Mouse (Mus musculus): ENCODE results near the gene Mybl2.
"Not testable (repeated sequence)": the region's sequence is repeated elsewhere in the genome, so short reads cannot be mapped to it uniquely, and the experiment has no call there.

Mybl2 gene

DNA sequence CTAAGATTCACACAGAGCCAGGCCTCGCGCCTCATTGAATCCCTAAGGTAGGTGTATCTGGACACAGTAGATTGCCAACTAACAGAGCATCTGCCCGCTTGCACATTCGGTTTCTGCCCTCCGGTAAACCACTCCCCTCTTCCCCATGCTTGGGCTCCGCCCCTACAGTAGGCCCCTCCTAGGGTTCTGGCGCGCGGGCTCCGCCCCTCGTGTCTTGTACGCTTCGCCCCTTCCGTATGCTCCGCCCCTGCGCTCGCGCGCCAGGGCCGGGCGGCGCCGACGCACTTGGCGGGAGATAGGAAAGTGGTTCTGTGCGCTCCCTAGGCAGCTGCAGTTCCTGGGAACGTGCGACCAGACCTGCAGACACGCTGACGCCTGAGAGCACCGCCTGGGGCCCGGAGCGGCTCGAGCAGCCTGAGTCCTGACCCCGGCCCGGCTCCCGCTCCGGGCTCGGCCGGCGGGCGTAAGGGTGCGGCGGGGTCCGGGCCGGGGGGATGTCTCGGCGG, at the start of gene Mybl2:
Gene Mybl2 (plus strand): TSS at position 353 of the 506 bp plus-strand sequence.
- DNase-seq, result peak; percentile 93

- no peak for DNase-seq
Observed at GRCm38 (mm10) chr2:163007299-163007698, 47.2 kb upstream of the Mybl2 start.

- peak; percentile 91 for DNase-seq
Observed at GRCm38 (mm10) chr2:163016916-163017743, 37.4 kb upstream of the Mybl2 start, which contains the start of gene Ift52. Ift52 (plus strand) TSS chr2:163017354.

GRCm38 (mm10) chr2:163031289-163031688, 23.2 kb upstream of the Mybl2 start:
- DNase-seq, result no peak

GRCm38 (mm10) chr2:163031757-163032156, 22.7 kb upstream of the Mybl2 start:
- DNase-seq, result no peak

DNA sequence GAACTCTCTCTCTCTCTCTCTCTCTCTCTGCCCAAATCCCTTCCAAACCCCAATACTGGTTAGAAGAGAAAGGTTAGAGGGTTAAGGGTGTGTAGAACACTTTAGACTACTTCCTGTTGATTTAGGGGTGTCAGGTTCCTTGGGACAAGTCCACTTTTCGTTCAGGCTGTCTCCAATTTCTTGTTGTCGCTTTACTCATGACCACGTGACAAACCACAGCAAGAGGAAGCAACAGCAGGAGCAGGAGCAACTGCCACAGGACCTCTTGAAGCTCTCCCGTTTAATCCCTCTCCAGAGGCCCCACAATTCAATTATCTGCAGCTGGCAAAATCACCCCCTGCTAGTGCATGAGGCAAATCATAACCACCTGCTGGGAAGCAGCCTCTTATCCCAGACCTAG, 21.9 kb upstream of the Mybl2 start:
- DNase-seq, result no peak

DNA sequence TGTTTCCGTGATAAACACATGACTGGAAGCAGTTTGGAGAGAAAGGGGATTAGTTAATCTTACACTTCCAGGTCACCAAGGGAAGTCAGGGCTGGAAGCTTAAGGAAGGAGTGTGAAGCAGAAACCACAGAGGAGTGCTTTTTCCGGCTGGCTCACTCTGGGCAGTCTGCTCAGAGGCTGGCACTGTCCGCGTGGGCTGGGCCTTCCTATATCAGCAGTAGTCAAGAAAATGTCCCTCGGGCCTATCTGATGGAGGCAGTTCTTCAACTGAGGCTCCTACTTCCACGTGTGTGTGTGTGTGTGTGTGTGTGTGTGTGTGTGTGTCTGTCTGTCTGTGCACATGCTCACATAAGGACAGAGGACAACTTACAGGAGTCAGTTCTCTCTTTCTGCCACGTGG, 14.5 kb upstream of the Mybl2 start:
- DNase-seq, result no peak

GRCm38 (mm10) chr2:163048125-163048524, 6.4 kb upstream of the Mybl2 start:
- peak; percentile 45 for DNase-seq

GRCm38 (mm10) chr2:163049116-163049515, 5.4 kb upstream of the Mybl2 start:
- DNase-seq, result no peak

DNA sequence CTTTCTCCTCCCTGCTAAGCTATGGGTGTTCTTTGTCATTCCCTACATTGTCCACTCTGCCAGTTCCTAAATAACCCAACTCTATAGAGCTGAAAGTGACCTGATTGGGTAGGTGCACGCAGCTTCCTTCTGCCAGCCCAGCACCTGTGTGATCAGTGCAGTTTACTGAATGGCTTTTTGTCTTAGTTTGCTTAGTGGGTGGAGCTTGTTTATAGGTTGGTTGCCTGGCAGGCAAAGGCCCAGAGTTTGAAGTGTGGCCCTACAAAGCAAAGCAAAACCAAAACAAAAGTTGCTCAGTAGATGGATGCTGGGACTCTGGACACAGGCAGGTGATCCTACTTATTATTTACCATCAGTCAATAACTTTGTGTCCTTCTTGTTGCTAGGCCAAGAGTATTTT, 2.8 kb upstream of the Mybl2 start:
- DNase-seq, result no peak

DNA sequence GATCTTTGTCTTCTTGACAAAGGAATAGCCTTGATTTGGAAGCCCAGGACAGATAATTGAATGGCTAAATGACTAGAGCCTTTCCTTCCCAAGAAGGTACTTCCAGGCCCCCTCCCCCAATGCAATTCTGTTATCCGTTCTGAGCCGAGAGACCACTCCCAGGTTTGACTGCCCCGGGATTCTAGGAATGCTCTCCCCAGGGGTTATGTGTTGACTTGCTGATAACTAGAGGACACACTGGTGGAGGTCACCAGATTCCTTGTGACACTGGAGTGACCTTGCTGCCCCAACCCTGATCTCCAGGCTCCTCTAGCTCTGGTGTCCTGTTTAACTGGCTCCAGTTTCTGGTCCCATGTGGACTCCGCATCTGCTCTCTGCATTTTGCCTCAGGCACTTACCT, 2.4 kb upstream of the Mybl2 start:
- no peak for DNase-seq

DNA sequence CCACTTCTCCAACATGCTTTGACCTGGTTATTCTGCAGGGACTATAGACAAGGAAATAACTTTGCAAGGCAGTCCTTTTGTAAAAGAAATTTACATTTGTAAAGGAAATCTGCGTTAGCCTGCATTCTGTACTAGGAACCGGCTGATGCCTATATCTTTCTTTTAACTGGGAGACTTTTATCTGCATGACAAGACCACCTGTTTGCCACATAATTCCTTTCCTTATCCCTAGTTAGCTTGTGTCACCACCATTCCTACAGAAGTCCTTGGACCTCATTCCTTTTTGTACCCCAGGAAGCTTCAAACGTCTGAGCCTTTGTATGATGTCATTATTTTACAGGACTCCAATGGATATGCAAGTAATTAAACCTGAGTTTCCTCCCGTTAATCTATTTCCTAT, 1.7 kb upstream of the Mybl2 start:
- no peak for DNase-seq

- no peak for DNase-seq
Observed at GRCm38 (mm10) chr2:163054891-163055494, 506 bp downstream of the Mybl2 start.

DNA sequence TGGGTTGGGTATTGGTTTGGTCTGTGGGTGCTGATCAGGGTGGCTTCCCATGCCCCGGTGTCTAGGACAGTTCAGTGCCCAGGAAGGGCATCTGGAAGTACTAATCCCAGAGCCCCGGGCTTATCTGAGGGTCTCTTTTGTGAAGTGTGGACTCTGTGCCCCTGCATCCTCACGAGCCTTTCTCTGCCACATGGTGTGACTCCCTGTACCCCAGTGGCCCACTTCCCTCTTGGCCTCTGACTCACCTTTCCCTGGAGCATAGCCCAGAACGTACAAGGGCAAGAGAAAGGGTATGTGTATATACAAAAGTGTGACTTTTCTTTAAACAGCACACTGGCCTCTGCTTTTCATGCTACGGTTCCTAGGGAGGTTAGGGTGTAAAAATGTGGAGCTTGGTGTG, 1.2 kb downstream of the Mybl2 start:
- no peak for DNase-seq

- DNase-seq, result no peak
Observed at GRCm38 (mm10) chr2:163056584-163056983, 2.1 kb downstream of the Mybl2 start.

GRCm38 (mm10) chr2:163058981-163059380, 4.5 kb downstream of the Mybl2 start:
- DNase-seq, result not testable (repeated sequence)

GRCm38 (mm10) chr2:163060630-163061029, 6.1 kb downstream of the Mybl2 start:
- DNase-seq, result no peak

DNA sequence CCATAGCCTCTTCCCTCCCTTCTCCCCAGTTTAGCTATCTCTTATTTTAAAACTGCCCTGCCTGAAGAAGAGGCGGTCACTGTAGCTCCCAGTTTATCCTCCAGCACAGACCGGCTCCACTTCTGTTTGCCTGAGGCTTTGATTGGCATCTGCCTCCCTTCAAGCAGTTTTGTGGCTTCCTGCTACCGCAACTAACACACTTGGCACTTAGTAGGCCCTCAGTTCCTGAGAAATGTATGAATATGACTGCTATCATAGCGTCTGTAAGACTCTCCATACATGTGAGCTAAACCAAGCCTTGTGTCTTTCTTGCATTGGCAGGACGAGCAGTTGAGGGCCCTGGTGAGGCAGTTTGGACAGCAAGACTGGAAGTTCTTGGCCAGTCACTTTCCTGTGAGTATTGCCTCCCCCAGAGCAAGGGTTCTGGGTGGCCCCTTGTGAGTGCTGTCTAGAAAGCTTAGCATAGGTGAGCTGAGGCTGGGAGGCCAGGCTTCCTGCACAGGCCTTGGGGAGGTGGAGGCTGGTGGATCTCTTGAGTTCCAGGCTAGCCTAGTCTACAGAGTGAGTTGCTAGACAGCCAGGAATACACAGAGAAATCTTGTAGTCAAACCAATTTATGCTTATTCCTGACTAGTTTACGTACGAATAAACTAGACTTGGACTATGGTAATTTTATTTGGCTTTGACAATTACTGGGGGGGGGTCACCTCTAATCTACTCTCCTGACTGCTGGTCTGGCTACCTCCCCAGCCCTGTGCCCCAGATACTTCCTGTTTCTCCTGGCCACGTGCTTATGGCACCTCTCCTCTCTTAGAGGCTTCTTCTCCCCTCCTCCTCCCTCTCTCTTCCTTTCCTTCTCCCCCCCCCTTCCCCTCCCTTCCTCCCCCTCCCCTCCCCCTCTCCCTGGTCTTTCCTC, 7.0 kb downstream of the Mybl2 start:
- no peak for DNase-seq

- no peak for DNase-seq
Observed at GRCm38 (mm10) chr2:163062119-163062508, 7.6 kb downstream of the Mybl2 start.

DNA sequence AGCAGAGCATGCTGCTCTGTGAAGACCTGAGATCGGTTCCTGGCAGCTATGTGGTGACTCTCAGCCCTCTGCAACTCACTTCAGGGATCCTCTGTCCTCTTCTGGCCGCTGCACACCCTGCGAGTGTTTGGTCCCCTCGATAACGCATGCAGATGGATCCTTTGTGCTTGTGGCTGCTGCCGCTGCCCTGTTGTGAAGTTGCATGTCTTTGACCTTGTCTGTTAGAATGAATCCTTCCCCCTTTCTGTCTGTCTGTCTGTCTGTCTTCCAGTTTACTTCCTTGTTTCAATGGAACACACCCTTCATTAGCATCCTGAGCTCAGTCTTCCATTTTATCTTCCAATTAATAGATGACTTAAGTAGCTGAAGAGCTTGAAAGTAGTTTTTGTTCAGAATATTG, 11.8 kb downstream of the Mybl2 start:
- no peak for DNase-seq

DNA sequence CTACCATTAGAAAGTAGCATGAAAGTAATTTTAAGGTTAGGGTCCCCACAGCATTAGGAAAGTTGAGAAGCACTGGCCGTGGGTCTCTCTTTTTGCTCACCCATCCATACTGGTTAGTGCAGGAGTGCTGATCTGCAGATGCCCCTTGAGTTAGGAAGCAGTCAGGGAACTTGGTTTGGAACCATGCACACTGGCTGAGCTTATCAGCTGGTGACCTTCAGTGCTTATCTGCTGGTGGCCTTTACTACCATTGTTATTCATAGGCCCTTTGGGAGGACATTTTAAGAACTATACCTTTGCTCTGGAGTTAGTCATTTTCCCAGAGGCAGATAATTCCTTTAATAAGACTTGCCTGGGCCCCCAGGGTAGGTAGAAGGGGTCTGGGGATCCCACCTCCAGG, 12.7 kb downstream of the Mybl2 start:
- DNase-seq, result no peak

GRCm38 (mm10) chr2:163070213-163070612, 15.7 kb downstream of the Mybl2 start:
- DNase-seq, result no peak

- no peak for DNase-seq
Observed at GRCm38 (mm10) chr2:163071590-163071989, 17.1 kb downstream of the Mybl2 start.

All from kidney, adult 11 months (tissue).